Mouse (Mus musculus) brain, embryonic 14.5 days (tissue): Measurements from ENCODE around the gene 4932415D10Rik. TPM values are rescaled to one million over a fixed set of nuclear protein-coding genes. Genes with fewer than 3 reads are reported as not detected.

ENCODE experiments used
- DNase-seq: peaks from one replicate; pipeline ENCODE4 v3.0.0-alpha.2; 2011; ENCODE audit warnings: low read depth
- CTCF ChIP-seq: fragments of 200-500 bp; IDR thresholded peaks from 2 replicates; pipeline ENCODE4 v1.5.1; 2012; ENCODE audit warnings: inconsistent platforms, mild to moderate bottlenecking, moderate library complexity, borderline replicate concordance; ENCODE audit not compliant: insufficient read depth, insufficient read length; ENCODE audit errors: extremely low read depth
- POLR2A ChIP-seq: fragments of 200-500 bp; IDR thresholded peaks from 2 replicates; pipeline ENCODE4 v1.6.1; 2012; ENCODE audit warnings: mild to moderate bottlenecking, inconsistent platforms, borderline replicate concordance; ENCODE audit not compliant: poor library complexity, insufficient read depth, insufficient read length, severe bottlenecking; ENCODE audit errors: extremely low read depth
- polyA plus RNA-seq: library from polyadenylated mRNA; depleted of rRNA; stranded (reverse); fragments of >200 nt; gene quantifications from 2 replicates; pipeline ENCODE4 v1.2.3, GENCODE M21; 2012; rRNA removed

The 4932415D10Rik gene
- under 0.01 TPM in 1 of 2 replicates, not detected in the other for polyA plus RNA-seq

DNA sequence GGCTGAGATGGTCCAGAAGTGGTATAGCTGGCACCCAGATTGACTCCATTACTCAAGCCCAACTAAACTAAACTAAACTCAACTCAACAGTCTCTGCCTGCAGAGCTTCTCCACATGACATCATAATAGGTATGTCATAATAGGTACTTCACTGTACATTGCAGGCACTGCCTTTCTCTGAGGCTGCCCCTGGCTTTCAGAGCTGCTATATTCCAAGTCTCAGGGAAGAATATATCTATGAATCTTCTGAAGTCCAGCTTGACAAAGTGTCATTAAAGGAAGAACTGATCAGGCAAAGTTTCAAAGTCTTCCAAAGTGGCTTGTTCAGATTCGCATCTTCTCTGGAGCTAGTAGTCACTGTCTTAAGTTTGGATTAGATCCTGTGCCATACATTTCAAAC lies at the start of gene 4932415D10Rik:
Gene 4932415D10Rik (minus strand): TSS at position 101 of the 400 bp plus-strand sequence.
- no peak for DNase-seq
- no peak for TF ChIP-seq POLR2A
- TF ChIP-seq CTCF: no peak

DNA sequence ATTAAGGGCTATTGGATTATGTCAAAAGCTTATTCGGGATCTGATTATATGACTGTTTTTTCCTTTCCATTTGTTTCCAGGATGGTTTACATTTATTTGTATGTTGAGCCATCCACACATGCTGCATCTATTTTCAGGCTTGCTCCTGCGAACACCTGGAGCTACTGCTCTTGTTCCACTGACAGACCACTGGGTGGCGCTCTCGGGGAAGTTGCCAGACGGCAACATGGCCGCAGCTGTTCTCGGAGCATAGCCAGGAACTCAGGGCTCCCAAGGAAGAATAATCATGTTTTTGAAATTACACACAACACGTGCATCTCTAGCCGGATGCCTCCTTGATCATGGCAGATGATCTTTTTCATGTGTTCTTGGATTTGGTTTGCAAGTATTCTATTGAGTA lies 45.5 kb upstream of the 4932415D10Rik start:
- TF ChIP-seq CTCF: no peak
- no peak for TF ChIP-seq POLR2A
- DNase-seq: no peak

DNA sequence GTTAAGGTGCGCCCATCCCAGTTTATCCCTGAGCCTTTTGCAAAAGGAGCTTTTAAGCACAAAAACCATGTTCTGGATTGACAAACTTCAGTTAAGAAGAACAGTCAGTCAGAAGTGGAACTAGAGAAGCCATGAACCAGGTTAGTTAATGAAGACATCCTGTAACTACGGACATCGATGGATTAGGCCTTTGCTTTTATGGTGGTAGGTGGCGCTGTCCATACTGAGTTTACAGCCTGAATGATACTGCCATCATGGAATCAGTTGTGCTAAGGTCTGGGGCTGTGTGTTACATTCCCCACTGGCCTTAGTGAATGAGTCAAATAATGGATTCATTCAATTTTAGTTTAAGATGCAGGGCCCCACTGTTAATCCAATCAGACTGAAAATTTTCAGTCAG lies 39.0 kb upstream of the 4932415D10Rik start:
- no peak for DNase-seq
- TF ChIP-seq POLR2A (no peak), CTCF (no peak)

DNA sequence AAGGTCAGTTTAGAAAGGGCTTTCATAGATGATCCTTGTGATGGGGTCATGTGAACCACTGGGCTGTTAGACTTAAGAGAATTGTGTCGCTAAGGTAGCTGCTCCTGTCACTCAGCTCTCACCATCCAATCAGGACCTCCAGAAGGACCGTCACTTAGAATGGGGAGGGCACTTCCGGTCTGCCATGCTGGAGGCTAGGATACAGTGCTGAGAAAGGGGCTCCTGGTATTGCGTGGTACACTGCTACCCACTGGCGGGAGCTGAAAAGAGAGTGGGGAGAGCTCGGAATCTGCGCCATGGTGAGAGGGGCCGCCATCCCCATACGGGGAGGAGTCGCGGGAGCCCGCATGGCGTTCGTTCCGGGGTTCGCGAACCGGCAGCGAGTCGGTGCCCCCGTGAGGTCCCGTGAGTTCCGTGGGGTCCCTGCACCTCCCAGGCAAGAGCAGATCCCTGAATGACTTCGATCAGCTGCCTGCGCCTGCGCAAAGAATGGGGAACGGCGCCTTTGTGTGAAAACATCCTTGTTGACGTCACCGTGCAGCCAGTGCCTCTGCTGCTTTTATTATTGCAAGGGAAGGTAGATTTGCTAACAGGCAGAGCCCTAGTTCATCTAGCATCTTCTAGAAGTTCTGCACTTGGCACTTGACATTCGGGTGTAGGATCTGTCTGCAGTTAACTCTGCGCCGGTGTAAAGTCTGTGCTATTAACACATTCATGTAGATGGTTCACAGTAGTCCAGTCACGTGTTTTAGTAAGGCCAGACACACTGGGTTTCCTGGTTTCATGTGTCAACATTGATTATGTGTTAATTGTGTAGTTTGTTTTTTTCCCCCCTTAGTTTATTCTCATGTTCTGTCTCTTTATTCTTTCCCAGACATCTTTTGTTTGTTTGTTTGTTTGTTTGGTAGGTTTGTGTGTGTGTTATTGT lies 38.0 kb upstream of the 4932415D10Rik start, which contains the start of gene Gm4924:
Gene Gm4924 (plus strand): TSS at position 173 of the 928 bp plus-strand sequence.
- TF ChIP-seq POLR2A (no peak), CTCF (no peak)
- peak; percentile 98 for DNase-seq

DNA sequence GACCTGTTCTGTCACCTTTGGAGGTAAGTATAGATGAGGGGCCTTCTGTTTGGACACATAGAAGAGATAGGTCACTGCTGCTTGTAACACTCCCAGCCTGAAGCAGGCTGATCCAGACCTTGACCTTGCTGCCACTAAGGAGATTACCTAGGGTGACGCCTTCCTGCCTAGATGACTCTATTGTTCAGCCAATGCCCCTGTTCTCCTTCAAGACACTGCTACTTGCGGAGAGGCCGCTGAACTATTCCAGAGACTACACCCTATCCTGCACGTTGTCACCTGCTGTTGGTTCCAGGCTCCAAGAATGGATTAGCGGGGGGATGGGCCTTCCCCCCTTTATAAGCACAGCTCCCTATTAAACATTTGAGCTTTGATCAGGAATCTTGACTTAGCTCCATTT lies 13.4 kb upstream of the 4932415D10Rik start:
- TF ChIP-seq CTCF: no peak
- no peak for TF ChIP-seq POLR2A

DNA sequence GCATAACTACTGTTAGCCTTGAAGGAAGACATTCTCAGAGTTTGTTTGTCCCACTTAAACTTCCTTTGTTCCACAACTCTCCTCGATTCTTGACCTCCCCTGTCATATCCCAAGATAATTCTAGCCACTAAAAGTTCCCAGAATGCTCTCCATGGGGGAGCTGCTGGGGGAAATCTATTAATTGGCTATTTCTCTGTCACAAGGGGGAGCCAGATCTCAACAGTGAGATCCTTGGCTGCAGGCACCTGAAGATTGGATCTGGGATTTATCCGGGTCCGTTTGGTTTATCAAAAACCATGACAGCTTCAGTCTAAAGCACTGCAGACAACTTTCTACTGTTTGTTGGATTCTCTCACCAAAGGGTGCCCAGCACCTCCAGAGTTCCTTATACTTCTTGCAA lies 3.8 kb upstream of the 4932415D10Rik start:
- TF ChIP-seq POLR2A (no peak), CTCF (no peak)
- DNase-seq: no peak

More for the DNA sequence above, 13.4 kb upstream of the 4932415D10Rik start:
- no peak for DNase-seq

DNA sequence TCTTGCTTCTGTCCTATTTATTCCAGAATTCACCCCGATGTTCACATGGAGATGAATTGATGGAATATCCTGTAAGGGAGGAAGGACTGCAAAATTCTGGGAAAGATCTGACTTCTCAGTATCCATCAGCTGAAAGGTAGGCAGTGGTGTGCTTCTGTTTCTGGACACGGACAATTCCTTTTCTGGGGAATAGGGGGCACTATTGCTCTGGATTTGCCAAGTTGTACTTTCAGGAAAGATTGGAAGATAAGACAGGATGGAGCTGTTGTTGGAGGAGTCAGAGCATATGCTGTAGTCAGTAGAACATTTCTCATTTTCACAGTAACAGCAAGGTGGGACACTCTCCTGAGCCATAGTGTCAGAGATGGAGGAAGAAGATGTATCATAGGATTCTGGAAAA lies 19.9 kb downstream of the 4932415D10Rik start:
- no peak for DNase-seq
- TF ChIP-seq CTCF (no peak), POLR2A (no peak)

DNA sequence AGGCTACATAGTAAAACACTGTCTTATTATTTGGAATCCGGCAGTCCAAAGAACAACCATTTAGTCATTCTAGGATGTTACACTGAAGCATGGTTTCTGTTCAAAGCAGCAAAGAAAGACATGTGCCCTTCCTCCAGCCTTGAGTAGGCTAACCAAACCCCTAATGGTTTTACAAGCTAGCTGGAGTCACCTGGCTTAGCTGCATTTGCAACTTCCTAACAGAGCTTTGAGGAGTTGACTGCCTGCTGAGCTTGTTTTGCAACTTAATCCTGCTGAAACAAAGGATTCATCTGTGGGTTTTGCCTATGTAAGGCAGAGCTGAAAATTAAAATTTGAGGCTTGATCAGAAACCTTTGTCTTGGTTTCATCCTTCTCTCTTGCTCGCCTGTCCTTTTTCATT lies 59.1 kb downstream of the 4932415D10Rik start:
- no peak for DNase-seq
- TF ChIP-seq CTCF (no peak), POLR2A (no peak)

DNA sequence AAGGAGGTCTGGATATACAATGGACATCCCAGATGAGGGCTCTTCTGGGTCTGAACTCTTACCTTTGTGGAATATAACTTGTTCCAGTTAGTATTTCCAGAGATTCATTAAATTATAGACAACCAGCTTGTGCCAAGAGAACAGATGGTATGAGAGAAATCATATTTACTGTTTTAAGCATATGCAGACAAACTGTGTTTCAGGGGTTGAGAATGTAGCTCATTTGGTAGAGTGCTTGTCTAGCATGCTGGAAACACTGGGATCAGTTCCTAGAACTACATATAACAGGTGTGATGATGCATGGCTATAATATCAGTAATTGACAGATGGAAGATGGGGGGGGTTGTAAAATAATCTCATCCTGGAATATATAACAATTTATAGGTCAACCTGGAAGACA lies 71.4 kb downstream of the 4932415D10Rik start:
- TF ChIP-seq CTCF: no peak
- TF ChIP-seq POLR2A: no peak

DNA sequence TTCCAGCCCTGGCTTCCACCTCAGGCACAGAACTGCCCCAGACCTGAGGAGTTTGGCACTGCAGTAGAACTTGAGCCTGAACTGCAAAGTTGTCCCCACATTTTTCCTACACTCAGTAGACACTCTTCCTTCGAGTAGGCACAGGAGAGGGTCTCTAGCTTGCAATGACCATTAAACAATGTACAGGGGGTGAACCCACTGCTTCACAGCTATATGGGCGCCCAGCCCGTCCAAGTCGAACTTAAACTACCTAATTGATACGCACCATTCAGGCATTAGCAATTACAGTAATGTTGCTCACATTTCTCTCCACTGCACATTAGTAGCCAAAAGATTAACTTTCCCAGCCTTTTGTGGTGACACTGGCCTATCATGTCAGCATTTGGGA lies 75.0 kb downstream of the 4932415D10Rik start:
- no peak for DNase-seq
- TF ChIP-seq CTCF (no peak), POLR2A (no peak)

More for the DNA sequence above, 71.4 kb downstream of the 4932415D10Rik start:
- DNase-seq: peak; percentile 51

DNA sequence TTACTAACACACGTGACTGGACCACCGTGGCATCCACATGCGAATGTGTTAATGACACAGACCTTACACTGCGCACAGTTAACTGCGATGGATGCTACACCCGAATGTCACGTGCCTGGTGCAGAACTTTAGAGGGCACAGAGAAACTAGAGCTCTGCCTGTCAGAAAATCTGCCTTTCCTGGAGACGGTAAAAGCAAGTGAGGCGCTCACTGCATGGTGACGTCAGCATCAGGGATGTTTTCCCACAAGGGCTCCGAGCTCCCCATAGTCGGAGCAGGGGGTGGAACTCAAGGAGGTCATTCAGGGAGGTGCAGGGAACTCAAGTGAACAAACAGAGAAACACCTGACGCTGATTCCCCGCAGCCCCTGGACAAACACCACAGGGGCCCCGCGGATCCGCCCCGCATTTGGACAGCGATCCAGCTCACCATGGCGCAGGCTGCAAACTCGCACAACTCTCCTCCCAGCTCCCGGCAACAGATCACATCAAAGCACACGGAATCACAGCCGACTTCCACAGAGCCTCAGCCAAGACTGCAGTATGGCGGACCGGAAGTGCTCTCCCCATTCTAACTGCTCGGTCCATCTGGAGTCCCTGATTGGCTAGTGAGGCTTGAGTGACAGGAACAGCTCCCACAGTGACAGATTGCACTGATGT lies 75.5 kb downstream of the 4932415D10Rik start, which contains the start of gene Zfp938:
Gene Zfp938 (minus strand): TSS at position 539 of the 659 bp plus-strand sequence.
- DNase-seq: peak; percentile 97

More for the DNA sequence above, 75.5 kb downstream of the 4932415D10Rik start, which contains the start of gene Zfp938:
- TF ChIP-seq POLR2A (peak; percentile 46; the same call in 1 of the 2 replicates), CTCF (no peak)

Other genes with a start within 250 kb of the 4932415D10Rik start
- 2.4 and 2.7 TPM in 2 replicates for gene BC024063, start 233.2 kb downstream of the 4932415D10Rik start, polyA plus RNA-seq
- gene AU041133, start 188.6 kb downstream of the 4932415D10Rik start, polyA plus RNA-seq: 2.6 and 3.6 TPM in 2 replicates
- gene Zfp938, start 75.3 kb downstream of the 4932415D10Rik start, polyA plus RNA-seq: 14.1 and 15.5 TPM in 2 replicates
- gene Gm4924, start 37.7 kb upstream of the 4932415D10Rik start, polyA plus RNA-seq: 4.8 and 6.1 TPM in 2 replicates
- gene Gm1553, start 176.0 kb upstream of the 4932415D10Rik start, polyA plus RNA-seq: not detected in 2 replicates